Mouse (Mus musculus) liver, embryonic 16.5 days (tissue): ENCODE data around the gene Lrp10. TPM values are rescaled to one million over a fixed set of nuclear protein-coding genes. Genes with fewer than 3 reads are reported as not detected.

Experiments
- ATAC-seq: fragments of 200-750 bp; cut with Nextera tagmentation; 2 replicates; pipeline ENCODE4 v1.8.0; 2017; ENCODE audit warnings: low read depth, mild to moderate bottlenecking, moderate number of reproducible peaks, moderate library complexity
- H3K27ac ChIP-seq: fragments of 300-500 bp; sonication (generic); 2 replicates; pipeline ENCODE4 v1.5.1; 2014; ENCODE audit warnings: mild to moderate bottlenecking, low read length
- H3K27me3 ChIP-seq: fragments of 300-500 bp; sonication (generic); 2 replicates; pipeline ENCODE4 v1.6.1; 2014; ENCODE audit warnings: low read depth, low read length, mixed read lengths; ENCODE audit not compliant: control insufficient read depth, insufficient read depth
- H3K36me3 ChIP-seq: fragments of 300-500 bp; sonication (generic); 2 replicates; pipeline ENCODE4 v1.6.1; 2014; ENCODE audit warnings: mild to moderate bottlenecking; ENCODE audit not compliant: control insufficient read depth, insufficient read depth
- H3K4me1 ChIP-seq: fragments of 300-500 bp; sonication (generic); 2 replicates; pipeline ENCODE4 v1.6.1; 2014; ENCODE audit warnings: low read depth, low read length, mixed read lengths; ENCODE audit not compliant: control insufficient read depth
- H3K4me2 ChIP-seq: fragments of 300-500 bp; sonication (generic); 2 replicates; pipeline ENCODE4 v1.6.1; 2014; ENCODE audit warnings: low read depth, low read length, mixed read lengths
- H3K4me3 ChIP-seq: fragments of 300-500 bp; sonication (generic); 2 replicates; pipeline ENCODE4 v1.5.1; 2014; ENCODE audit warnings: low read depth, mild to moderate bottlenecking, low read length
- H3K9ac ChIP-seq: fragments of 300-500 bp; sonication (generic); 2 replicates; pipeline ENCODE4 v1.6.1; 2014; ENCODE audit warnings: low read depth, low read length
- H3K9me3 ChIP-seq: fragments of 300-500 bp; sonication (generic); replicated peaks from 2 replicates; pipeline ENCODE4 v1.6.1; 2016; ENCODE audit warnings: low read length; ENCODE audit not compliant: control insufficient read depth
- WGBS: fragments of 180-500 bp; shearing (Covaris S2); extraction: QIAGEN DNeasy Blood & Tissue Kit; methylation state at CpG from one replicate; pipeline ENCODE4 v1.1.7; 2014; ENCODE audit not compliant: insufficient replicate concordance; 5-methylcytosine and 5-hydroxymethylcytosine counted together
- polyA plus RNA-seq: library from polyadenylated mRNA; unstranded; fragments of >200 nt; fragmentation: Nextera tagmentation; extraction: Ambion mirVana; gene quantifications from 2 replicates; pipeline ENCODE4 v1.2.1, GENCODE M21; 2015

The Lrp10 gene
- polyA plus RNA-seq, 1 experiment from 2014 or later: 19.3 TPM

- peaks cover 53% of the 10 kb centered on the region for H3K27me3 ChIP-seq
- no peak overlapping the region for H3K27ac ChIP-seq
- H3K9ac ChIP-seq: no peak overlapping the region
- no peak for ATAC-seq
- H3K4me1 ChIP-seq: peaks cover 6% of the 10 kb centered on the region
- H3K36me3 ChIP-seq: no peaks in the 10 kb centered on the region
- no peaks in the 10 kb centered on the region for H3K9me3 ChIP-seq
- no peak overlapping the region for H3K4me2 ChIP-seq
- no peak overlapping the region for H3K4me3 ChIP-seq
- WGBS: 57% methylated on average over 6 of the region's 6 CpGs
Observed at GRCm38 (mm10) chr14:54480673-54481072, 16.7 kb downstream of the Lrp10 start.

- H3K36me3 ChIP-seq: no peaks in the 10 kb centered on the region
- H3K9ac ChIP-seq: no peak overlapping the region
- peaks cover 6% of the 10 kb centered on the region for H3K4me1 ChIP-seq
- 27% methylated on average over 8 of the region's 8 CpGs for WGBS
- H3K27me3 ChIP-seq: peaks cover 46% of the 10 kb centered on the region
- no peak overlapping the region for H3K4me3 ChIP-seq
- no peak for ATAC-seq
- H3K9me3 ChIP-seq: no peaks in the 10 kb centered on the region
- H3K4me2 ChIP-seq: no peak overlapping the region
- H3K27ac ChIP-seq: no peak overlapping the region
Observed at GRCm38 (mm10) chr14:54481402-54481801, 17.5 kb downstream of the Lrp10 start.

- Histone ChIP-seq H3K9ac (no peak overlapping the region), H3K36me3 (no peaks in the 10 kb centered on the region), H3K9me3 (no peaks in the 10 kb centered on the region), H3K4me2 (no peak overlapping the region), H3K4me3 (no peak overlapping the region), H3K27ac (no peak overlapping the region), H3K4me1 (peaks cover 4% of the 10 kb centered on the region), H3K27me3 (peaks cover 35% of the 10 kb centered on the region)
- ATAC-seq: no peak
- 40% methylated on average over 9 of the region's 9 CpGs for WGBS
Observed at GRCm38 (mm10) chr14:54482498-54482897, 18.6 kb downstream of the Lrp10 start.

GRCm38 (mm10) chr14:54485899-54486298, 22.0 kb downstream of the Lrp10 start:
- Histone ChIP-seq H3K4me3 (no peak overlapping the region), H3K27ac (no peak overlapping the region), H3K36me3 (no peaks in the 10 kb centered on the region), H3K4me2 (no peak overlapping the region), H3K27me3 (peaks cover 3% of the 10 kb centered on the region; the same call in 1 of the 2 replicates), H3K9ac (no peak overlapping the region), H3K9me3 (no peaks in the 10 kb centered on the region), H3K4me1 (no peaks in the 10 kb centered on the region)
- no peak for ATAC-seq
- 36% methylated on average over 7 of the region's 7 CpGs for WGBS

GRCm38 (mm10) chr14:54487732-54488131, 23.8 kb downstream of the Lrp10 start:
- no peak for ATAC-seq
- Histone ChIP-seq H3K4me2 (no peak overlapping the region), H3K36me3 (no peaks in the 10 kb centered on the region), H3K27ac (no peak overlapping the region), H3K9ac (no peak overlapping the region), H3K4me3 (no peak overlapping the region), H3K27me3 (no peaks in the 10 kb centered on the region), H3K9me3 (no peaks in the 10 kb centered on the region), H3K4me1 (no peaks in the 10 kb centered on the region)
- 39% methylated on average over 2 of the region's 2 CpGs for WGBS

DNA sequence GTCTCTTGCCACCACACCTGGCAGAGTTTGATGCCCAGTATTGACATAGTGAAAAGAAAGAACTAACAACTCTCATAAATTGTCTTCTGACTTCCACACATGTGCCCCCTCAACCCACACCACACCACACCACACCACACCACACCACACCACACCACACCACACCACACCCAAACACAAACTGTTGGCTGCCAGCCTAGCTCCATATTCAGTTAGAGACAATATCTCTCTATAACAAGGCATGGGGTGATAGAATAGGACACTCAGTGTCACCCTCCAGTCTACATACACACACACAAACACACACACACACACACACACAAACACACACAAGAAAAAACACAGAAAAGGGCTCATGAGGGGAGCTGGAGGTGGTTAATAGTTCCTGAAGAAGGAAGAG, 24.4 kb downstream of the Lrp10 start:
- Histone ChIP-seq H3K4me2 (no peak overlapping the region), H3K9ac (no peak overlapping the region), H3K27me3 (no peaks in the 10 kb centered on the region), H3K9me3 (no peaks in the 10 kb centered on the region), H3K27ac (no peak overlapping the region), H3K4me3 (no peak overlapping the region), H3K36me3 (no peaks in the 10 kb centered on the region), H3K4me1 (no peaks in the 10 kb centered on the region)
- ATAC-seq: no peak

DNA sequence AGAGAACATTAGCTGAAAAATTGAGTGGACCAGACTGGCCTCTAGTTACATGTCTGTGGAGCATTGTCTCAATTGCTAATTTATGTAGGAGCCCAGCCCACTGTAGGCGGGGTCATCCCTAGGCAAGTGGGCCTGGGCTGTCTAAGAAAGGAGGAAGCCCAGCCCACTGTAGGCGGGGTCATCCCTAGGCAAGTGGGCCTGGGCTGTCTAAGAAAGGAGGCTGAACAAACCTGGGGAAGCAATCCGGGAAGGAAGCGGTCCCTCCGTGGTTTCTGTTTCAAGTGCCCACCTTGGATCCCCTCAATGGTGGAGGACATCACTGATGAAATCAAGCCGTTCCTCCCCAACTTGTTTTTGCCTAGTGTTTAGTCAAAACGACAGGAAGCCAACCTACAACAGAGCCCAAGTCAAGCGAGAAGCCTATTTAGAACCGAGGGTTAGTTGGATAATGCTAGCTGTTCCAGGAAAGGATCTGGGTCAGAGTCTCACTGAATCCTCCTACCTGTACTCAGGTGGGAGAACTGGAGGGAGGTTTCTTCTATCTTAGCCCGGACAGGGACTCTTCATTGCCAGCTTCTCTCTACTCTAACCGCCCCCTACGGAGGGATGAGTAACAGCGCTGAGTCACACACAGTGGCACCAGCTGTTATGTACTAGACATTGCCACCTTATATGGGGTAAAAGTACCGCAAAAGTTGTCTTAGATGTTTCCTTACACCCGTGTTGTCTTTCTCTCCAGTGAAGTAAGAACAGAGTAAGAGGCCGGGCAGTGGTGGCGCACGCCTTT, 28.6 kb downstream of the Lrp10 start:
- 0 out of 2 replicates have a peak overlapping the region, but pooled peaks have one; percentile 4 for H3K4me2 ChIP-seq
- no peaks in the 10 kb centered on the region for H3K9me3 ChIP-seq
- no peaks in the 10 kb centered on the region for H3K27me3 ChIP-seq
- H3K36me3 ChIP-seq: no peaks in the 10 kb centered on the region
- no peak overlapping the region for H3K9ac ChIP-seq
- ATAC-seq: peak; percentile 69
- WGBS: 51% methylated on average over 18 of the region's 18 CpGs
- no peak overlapping the region for H3K27ac ChIP-seq
- no peak overlapping the region for H3K4me3 ChIP-seq
- no peaks in the 10 kb centered on the region for H3K4me1 ChIP-seq

GRCm38 (mm10) chr14:54493236-54493635, 29.3 kb downstream of the Lrp10 start:
- H3K9ac ChIP-seq: no peak overlapping the region
- no peaks in the 10 kb centered on the region for H3K36me3 ChIP-seq
- H3K4me3 ChIP-seq: no peak overlapping the region
- WGBS: 73% methylated on average over 5 of the region's 5 CpGs
- H3K4me1 ChIP-seq: no peaks in the 10 kb centered on the region
- H3K4me2 ChIP-seq: no peak overlapping the region
- H3K27me3 ChIP-seq: no peaks in the 10 kb centered on the region
- no peaks in the 10 kb centered on the region for H3K9me3 ChIP-seq
- H3K27ac ChIP-seq: no peak overlapping the region
- no peak for ATAC-seq

- no peak overlapping the region for H3K9ac ChIP-seq
- H3K36me3 ChIP-seq: no peaks in the 10 kb centered on the region
- H3K4me1 ChIP-seq: no peaks in the 10 kb centered on the region
- peak; percentile 54; the same call in 1 of the 2 replicates for ATAC-seq
- no peaks in the 10 kb centered on the region for H3K9me3 ChIP-seq
- WGBS: 0% methylated on average over 3 of the region's 3 CpGs
- no peaks in the 10 kb centered on the region for H3K27me3 ChIP-seq
- no peak overlapping the region for H3K27ac ChIP-seq
- H3K4me3 ChIP-seq: no peak overlapping the region
- no peak overlapping the region for H3K4me2 ChIP-seq
Observed at GRCm38 (mm10) chr14:54494234-54494633, 30.3 kb downstream of the Lrp10 start.
